Mouse (Mus musculus) B cell, adult (primary cell): ENCODE measurements around the gene Mcoln2. TPM values are rescaled to one million over a fixed set of nuclear protein-coding genes. Genes with fewer than 3 reads are reported as not detected.

ENCODE experiments used
- total RNA-seq: library from RNA; stranded (reverse); gene quantifications from 4 replicates; pipeline ENCODE4 v1.2.4, GENCODE M21; 2023; ENCODE audit not compliant: inconsistent age

The Mcoln2 gene
- total RNA-seq: 35.7 to 54.6 TPM (median 45.4 TPM) in 4 replicates

GRCm38 (mm10) chr3:146149156-146150057 lies at the start of gene Mcoln2:
TSS of gene Mcoln2 (plus strand) at chr3:146149833.

DNA sequence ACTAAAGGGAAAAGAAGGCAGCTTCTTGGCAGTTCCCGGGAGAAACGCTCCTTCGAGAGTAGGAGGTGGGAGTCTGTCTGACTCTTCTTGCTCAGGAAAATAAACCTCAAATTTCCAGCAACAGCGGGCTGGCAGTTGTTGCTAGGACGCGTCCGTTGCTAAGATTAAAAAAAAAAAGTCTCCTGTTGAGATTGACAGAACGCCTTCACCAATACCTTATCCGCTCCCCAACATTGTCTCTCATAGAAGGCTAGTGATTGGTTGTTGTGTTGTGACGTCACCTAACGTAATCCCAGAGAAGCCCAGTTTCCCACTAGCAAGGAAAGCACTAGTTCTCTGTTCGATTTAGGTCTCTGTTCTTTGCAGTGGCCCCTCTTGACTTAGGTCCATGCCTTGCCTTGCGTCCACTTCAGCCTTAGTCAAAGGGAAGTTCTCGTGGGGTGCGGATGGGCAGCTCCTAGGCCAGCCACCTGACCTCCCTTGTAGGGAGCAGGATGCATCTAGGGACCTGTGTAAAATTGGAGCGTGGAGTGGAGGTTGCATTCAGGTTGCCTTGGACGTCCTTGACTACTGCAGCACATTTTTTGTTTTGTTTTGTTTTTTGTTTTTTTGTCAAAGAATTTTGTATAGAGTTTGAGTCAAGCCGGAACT lies 41.6 kb upstream of the Mcoln2 start, which contains the start of gene Wdr63:
Gene Wdr63, minus strand, starts transcription at position 210 of the 651 bp plus-strand sequence.

DNA sequence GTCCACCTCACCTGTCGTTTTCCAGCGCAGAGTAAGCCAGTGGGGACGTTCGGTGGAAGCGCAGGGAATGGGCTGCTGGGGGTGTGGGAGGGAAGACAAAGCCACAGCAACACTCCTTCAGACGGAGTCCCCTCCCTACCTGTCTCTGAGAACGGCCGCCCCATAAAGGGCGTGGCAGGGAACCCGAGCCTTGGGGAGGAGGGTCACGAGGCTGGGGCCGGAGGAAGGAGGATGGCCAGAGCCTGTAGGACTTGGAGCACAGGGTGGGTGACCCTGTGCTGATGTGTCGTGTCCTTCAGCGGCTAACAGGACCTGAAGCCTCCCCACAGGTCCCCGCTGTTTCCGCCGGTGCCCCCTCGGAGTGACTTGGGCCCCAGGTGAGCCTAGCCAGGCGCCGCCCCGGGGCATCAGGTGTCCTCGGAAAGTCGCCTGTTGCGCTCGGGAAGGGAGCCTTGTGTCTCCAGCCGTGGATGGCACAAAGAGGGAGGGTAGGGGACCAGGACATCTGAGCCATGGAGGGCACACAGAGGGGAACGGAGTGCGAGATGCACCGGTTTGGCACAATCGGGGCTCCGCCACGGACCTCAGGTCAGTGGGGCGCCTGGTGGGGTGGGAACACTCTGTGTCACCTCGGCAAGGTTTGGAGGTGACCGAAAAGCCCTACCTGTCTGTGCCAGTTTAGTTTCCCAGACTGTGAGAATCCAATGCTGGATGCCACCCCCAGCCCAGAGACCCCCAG lies 32.2 kb upstream of the Mcoln2 start, which contains the start of gene Mcoln3:
Gene Mcoln3, plus strand, starts transcription at position 193 of the 739 bp plus-strand sequence.

GRCm38 (mm10) chr3:146220776-146221486 lies 71.3 kb downstream of the Mcoln2 start, which contains the start of gene Lpar3:
TSS of gene Lpar3 (plus strand) at chr3:146220963.

Other genes with a start within 250 kb of the Mcoln2 start
- 82.7 to 92.4 TPM (median 89.7 TPM) in 4 replicates for gene Bcl10, start 227.0 kb upstream of the Mcoln2 start, total RNA-seq
- 42.2 to 47.2 TPM (median 46.2 TPM) in 4 replicates for gene 2410004B18Rik, start 211.8 kb upstream of the Mcoln2 start, total RNA-seq
- gene Syde2, start 162.0 kb upstream of the Mcoln2 start, total RNA-seq: 0.09 to 0.58 TPM (median 0.18 TPM) in 3 of 4 replicates, not detected in the other
- not detected in 4 replicates for gene Wdr63, start 41.7 kb upstream of the Mcoln2 start, total RNA-seq
- 5.7 to 7.7 TPM (median 7.1 TPM) in 4 replicates for gene Mcoln3, start 32.4 kb upstream of the Mcoln2 start, total RNA-seq
- gene Lpar3, start 71.1 kb downstream of the Mcoln2 start, total RNA-seq: not detected in 4 replicates